Mouse (Mus musculus): Measurements from ENCODE around the gene Atrnl1. TPM values are rescaled to one million over a fixed set of nuclear protein-coding genes. Genes with fewer than 3 reads are reported as not detected.
"Not testable (repeated sequence)": the region's sequence is repeated elsewhere in the genome, so short reads cannot be mapped to it uniquely, and the experiment has no call there.

Gene Atrnl1
- polyA plus RNA-seq, 1 experiment: 34.5 TPM

GRCm38 (mm10) chr19:57658111-57659091, 47.6 kb downstream of the Atrnl1 start:
- TF ChIP-seq CTCF (IDR thresholded peaks at IDR 0.05; ENCODE audit: extremely low read depth, insufficient read depth, low read length) (no peak), POLR2A (IDR thresholded peaks at IDR 0.05; ENCODE audit: extremely low read depth, insufficient read depth, low read length) (no peak)
- Histone ChIP-seq H3K4me1 (ENCODE audit: control insufficient read depth, insufficient read depth, low read length) (no peaks in the 10 kb centered on the region), H3K4me3 (ENCODE audit: insufficient read depth, low read length) (no peak overlapping the region), H3K27ac (ENCODE audit: insufficient read depth, low read length) (no peak overlapping the region)

GRCm38 (mm10) chr19:57667011-57667410, 56.2 kb downstream of the Atrnl1 start:
- Histone ChIP-seq H3K4me3 (ENCODE audit: insufficient read depth, low read length) (no peak overlapping the region), H3K27ac (ENCODE audit: insufficient read depth, low read length) (no peak overlapping the region), H3K4me1 (ENCODE audit: control insufficient read depth, insufficient read depth, low read length) (no peaks in the 10 kb centered on the region)
- TF ChIP-seq CTCF (IDR thresholded peaks at IDR 0.05; ENCODE audit: extremely low read depth, insufficient read depth, low read length): no peak
- TF ChIP-seq POLR2A (IDR thresholded peaks at IDR 0.05; ENCODE audit: extremely low read depth, insufficient read depth, low read length): no peak

- no peak for TF ChIP-seq CTCF (IDR thresholded peaks at IDR 0.05; ENCODE audit: extremely low read depth, insufficient read depth, low read length)
- no peak for TF ChIP-seq POLR2A (IDR thresholded peaks at IDR 0.05; ENCODE audit: extremely low read depth, insufficient read depth, low read length)
- H3K4me3 ChIP-seq (ENCODE audit: insufficient read depth, low read length): no peak overlapping the region
- no peak overlapping the region for H3K27ac ChIP-seq (ENCODE audit: insufficient read depth, low read length)
- no peaks in the 10 kb centered on the region for H3K4me1 ChIP-seq (ENCODE audit: control insufficient read depth, insufficient read depth, low read length)
Observed at GRCm38 (mm10) chr19:57667946-57668345, 57.1 kb downstream of the Atrnl1 start.

- H3K4me3 ChIP-seq (ENCODE audit: insufficient read depth, low read length): no peak overlapping the region
- H3K27ac ChIP-seq (ENCODE audit: insufficient read depth, low read length): no peak overlapping the region
- H3K4me1 ChIP-seq (ENCODE audit: control insufficient read depth, insufficient read depth, low read length): no peaks in the 10 kb centered on the region
- no peak for TF ChIP-seq POLR2A (IDR thresholded peaks at IDR 0.05; ENCODE audit: extremely low read depth, insufficient read depth, low read length)
- TF ChIP-seq CTCF (IDR thresholded peaks at IDR 0.05; ENCODE audit: extremely low read depth, insufficient read depth, low read length): no peak
Observed at GRCm38 (mm10) chr19:57679455-57679854, 68.6 kb downstream of the Atrnl1 start.

- no peak overlapping the region for H3K27ac ChIP-seq (ENCODE audit: insufficient read depth, low read length)
- peak overlapping the region; percentile 24 for H3K4me3 ChIP-seq (ENCODE audit: insufficient read depth, low read length)
- TF ChIP-seq POLR2A (IDR thresholded peaks at IDR 0.05; ENCODE audit: extremely low read depth, insufficient read depth, low read length): 0 out of 2 replicates have a peak, but pooled peaks have one; percentile 19
- TF ChIP-seq CTCF (IDR thresholded peaks at IDR 0.05; ENCODE audit: extremely low read depth, insufficient read depth, low read length): no peak
Observed at GRCm38 (mm10) chr19:57686596-57686995, 75.8 kb downstream of the Atrnl1 start.

GRCm38 (mm10) chr19:57692566-57692965, 81.7 kb downstream of the Atrnl1 start:
- TF ChIP-seq POLR2A (IDR thresholded peaks at IDR 0.05; ENCODE audit: extremely low read depth, insufficient read depth, low read length): no peak
- peak; percentile 31; the same call in 1 of the 2 replicates for TF ChIP-seq CTCF (IDR thresholded peaks at IDR 0.05; ENCODE audit: extremely low read depth, insufficient read depth, low read length)
- H3K4me1 ChIP-seq (ENCODE audit: control insufficient read depth, insufficient read depth, low read length): no peaks in the 10 kb centered on the region
- no peak overlapping the region for H3K27ac ChIP-seq (ENCODE audit: insufficient read depth, low read length)
- no peak overlapping the region for H3K4me3 ChIP-seq (ENCODE audit: insufficient read depth, low read length)

More at GRCm38 (mm10) chr19:57686596-57686995, 75.8 kb downstream of the Atrnl1 start:
- no peaks in the 10 kb centered on the region for H3K4me1 ChIP-seq (ENCODE audit: control insufficient read depth, insufficient read depth, low read length)

GRCm38 (mm10) chr19:57696781-57697180, 85.9 kb downstream of the Atrnl1 start:
- not testable (repeated sequence) for H3K27ac ChIP-seq (ENCODE audit: insufficient read depth, low read length); H3K4me1 ChIP-seq (ENCODE audit: control insufficient read depth, insufficient read depth, low read length); H3K4me3 ChIP-seq (ENCODE audit: insufficient read depth, low read length)

- H3K27ac ChIP-seq (ENCODE audit: insufficient read depth, low read length): peak overlapping the region; percentile 46; the same call in 1 of the 2 replicates
- no peak overlapping the region for H3K4me3 ChIP-seq (ENCODE audit: insufficient read depth, low read length)
- no peak for TF ChIP-seq CTCF (IDR thresholded peaks at IDR 0.05; ENCODE audit: extremely low read depth, insufficient read depth, low read length)
- TF ChIP-seq POLR2A (IDR thresholded peaks at IDR 0.05; ENCODE audit: extremely low read depth, insufficient read depth, low read length): no peak
- peaks cover 1% of the 10 kb centered on the region; the same call in 1 of the 2 replicates for H3K4me1 ChIP-seq (ENCODE audit: control insufficient read depth, insufficient read depth, low read length)
Observed at GRCm38 (mm10) chr19:57713138-57713537, 102.3 kb downstream of the Atrnl1 start.

- H3K4me1 ChIP-seq (ENCODE audit: control insufficient read depth, insufficient read depth, low read length): no peaks in the 10 kb centered on the region
- H3K27ac ChIP-seq (ENCODE audit: insufficient read depth, low read length): no peak overlapping the region
- no peak overlapping the region for H3K4me3 ChIP-seq (ENCODE audit: insufficient read depth, low read length)
- TF ChIP-seq POLR2A (IDR thresholded peaks at IDR 0.05; ENCODE audit: extremely low read depth, insufficient read depth, low read length) (no peak), CTCF (IDR thresholded peaks at IDR 0.05; ENCODE audit: extremely low read depth, insufficient read depth, low read length) (peak; percentile 28; the same call in 1 of the 2 replicates)
Observed at GRCm38 (mm10) chr19:57724920-57725319, 114.1 kb downstream of the Atrnl1 start.

GRCm38 (mm10) chr19:57725326-57725725, 114.5 kb downstream of the Atrnl1 start:
- Histone ChIP-seq H3K4me3 (ENCODE audit: insufficient read depth, low read length) (no peak overlapping the region), H3K4me1 (ENCODE audit: control insufficient read depth, insufficient read depth, low read length) (no peaks in the 10 kb centered on the region), H3K27ac (ENCODE audit: insufficient read depth, low read length) (no peak overlapping the region)
- TF ChIP-seq CTCF (IDR thresholded peaks at IDR 0.05; ENCODE audit: extremely low read depth, insufficient read depth, low read length) (no peak), POLR2A (IDR thresholded peaks at IDR 0.05; ENCODE audit: extremely low read depth, insufficient read depth, low read length) (no peak)
